Mouse (Mus musculus): ENCODE measurements around the gene Gm20721.
"Not testable (repeated sequence)": the region's sequence is repeated elsewhere in the genome, so short reads cannot be mapped to it uniquely, and the experiment has no call there.

Gm20721 gene

DNA sequence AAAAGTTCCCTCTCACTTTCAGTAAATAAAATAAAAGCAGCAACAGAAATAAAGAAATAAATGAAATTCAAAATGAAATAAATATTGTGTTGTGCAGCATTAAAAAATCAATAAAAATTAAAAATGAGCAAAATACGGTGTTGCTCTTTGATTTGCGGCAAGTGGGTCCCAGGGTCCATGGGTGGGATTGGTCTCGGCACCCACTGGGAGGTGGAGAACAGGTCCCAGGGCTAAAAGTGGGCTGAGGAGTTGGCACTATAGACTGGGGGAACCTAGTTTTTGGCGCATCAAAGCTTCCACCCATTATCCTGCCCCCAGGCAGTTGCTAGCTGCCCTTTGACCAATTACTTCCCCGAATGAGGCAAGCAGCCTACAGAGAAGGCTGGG, at the start of gene Gm20721:
Gm20721 (minus strand) TSS at position 101 of the 387 bp plus-strand sequence.
- no peak for DNase-seq

DNA sequence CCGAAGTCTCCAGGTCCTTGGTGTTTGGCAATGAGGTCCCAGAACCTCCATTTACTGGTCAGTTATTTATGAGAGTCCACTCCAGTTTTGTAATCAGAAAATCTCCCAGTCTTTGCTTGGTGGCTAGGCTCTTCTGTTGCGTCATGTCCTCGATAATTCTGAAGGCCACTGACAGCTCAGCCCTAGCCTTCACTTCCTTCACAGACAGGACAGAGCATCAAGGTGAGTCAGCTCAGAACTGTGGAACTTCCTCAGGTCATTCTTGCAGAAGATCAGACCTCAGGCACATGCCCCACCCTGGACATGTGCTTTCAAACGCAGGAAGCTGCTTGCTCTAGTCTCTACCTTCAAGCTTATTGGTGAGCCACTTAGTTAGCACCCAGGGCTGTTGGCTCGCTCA, 46.9 kb upstream of the Gm20721 start:
- DNase-seq: no peak

GRCm38 (mm10) chr2:174392554-174392953, 46.0 kb upstream of the Gm20721 start:
- DNase-seq: no peak

DNA sequence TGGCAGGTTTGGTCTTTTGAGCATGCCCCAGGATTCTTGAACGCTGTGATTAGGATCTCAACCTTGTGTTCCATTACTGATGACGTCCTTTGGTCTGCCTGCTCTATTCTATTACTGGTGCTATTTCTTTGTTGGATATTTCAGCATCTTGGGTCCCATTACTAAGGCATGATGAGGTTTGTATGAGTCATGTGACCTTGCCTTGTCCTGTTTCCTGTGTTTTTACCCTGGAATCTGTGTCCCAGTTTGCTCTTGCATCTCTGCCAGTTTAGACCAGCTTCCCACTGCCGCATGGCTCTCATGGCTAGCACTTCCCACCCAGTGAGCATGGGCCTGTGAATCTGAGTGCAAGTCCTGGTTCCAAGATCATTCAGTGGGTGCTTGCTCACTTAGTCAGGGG, 45.4 kb upstream of the Gm20721 start:
- DNase-seq: no peak

- DNase-seq: no peak
Observed at GRCm38 (mm10) chr2:174381021-174381420, 34.5 kb upstream of the Gm20721 start.

DNA sequence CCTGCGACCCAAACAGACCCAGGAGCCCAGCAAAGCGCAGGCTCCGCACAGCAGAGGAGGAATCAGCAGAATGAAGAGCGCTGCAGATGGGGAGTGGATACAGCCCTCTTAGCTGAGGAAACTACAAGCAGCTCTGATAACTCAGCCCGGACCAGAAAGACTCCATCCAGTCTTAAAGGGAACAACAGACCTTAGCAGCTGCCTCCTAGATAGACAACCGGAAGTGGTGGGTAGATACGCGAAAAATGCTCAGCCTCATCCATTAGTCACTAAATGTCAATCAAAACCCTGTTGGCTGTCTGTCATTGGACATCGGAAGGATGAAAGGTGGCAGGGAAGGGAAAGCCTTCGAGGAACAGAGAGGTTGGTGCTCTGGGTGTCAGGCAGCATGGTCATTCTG, 20.1 kb upstream of the Gm20721 start:
- no peak for DNase-seq

DNA sequence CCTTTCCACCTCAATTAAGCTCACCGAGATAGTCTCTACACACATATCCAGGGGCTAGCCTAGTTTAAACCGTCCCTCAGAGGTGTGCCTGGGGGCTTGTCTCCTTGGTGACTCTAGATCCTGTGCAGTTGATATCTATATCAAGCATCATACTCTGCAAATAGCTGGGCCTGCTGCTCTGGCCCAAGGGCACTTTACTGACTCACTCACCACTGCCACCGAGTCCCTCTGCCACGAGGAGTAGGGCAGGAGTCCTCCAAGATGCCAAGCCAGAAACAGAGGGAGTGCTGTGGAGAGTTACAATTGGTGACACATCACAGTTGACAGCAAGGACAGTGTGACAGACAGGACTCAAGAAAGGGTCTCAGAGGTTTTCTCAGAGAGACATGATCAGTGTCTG, 13.1 kb upstream of the Gm20721 start:
- no peak for DNase-seq

GRCm38 (mm10) chr2:174358516-174358915, 12.0 kb upstream of the Gm20721 start:
- no peak for DNase-seq

GRCm38 (mm10) chr2:174346999-174347668, 622 bp upstream of the Gm20721 start:
- not testable (repeated sequence) for DNase-seq

DNA sequence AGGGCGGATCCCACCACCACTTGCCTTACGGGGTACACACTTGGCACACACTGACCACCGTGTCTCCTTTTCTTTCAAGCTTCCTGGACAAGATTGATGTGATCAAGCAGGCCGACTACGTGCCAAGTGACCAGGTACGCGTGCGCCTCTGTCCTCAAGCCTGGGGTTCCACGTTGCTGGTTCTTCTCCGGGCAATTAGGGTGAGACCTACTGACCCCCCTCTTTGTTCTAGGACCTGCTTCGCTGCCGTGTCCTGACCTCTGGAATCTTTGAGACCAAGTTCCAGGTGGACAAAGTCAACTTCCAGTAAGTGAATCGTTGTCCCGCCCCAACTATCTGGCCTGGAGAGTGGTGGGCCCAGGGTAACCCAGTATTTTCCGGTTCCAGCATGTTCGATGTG, 1.5 kb downstream of the Gm20721 start:
- DNase-seq: no peak

DNA sequence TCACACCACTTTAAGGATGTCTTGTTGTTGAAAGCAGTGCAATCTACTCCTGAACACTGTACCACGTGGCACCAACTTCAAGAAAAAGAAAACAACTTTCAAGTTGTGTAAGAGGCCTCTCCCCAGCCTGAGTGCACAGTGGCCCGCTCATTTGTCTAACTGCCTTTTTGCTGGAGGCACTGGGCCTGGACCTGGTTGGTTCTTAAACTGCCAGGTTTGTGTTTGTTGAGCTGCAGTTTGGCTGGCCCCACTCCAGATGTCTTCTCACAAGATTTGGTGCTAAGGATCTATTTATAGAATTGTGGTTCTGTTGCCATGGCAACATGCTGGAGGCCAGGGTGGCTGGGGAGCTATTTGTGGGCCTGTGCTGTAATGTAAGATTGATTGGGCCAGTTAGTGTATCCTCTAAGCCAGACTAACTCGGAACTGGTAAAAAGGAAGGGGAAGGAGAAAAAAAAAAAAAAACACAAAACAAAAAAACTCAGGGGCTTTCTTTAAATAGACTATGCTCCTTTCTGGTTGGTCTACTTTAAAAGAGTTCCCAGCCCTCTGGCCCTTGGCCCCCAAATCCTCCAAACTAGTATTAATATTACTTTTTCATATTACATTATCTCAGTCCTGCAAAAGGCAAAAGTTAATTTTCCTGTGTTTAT, 2.4 kb downstream of the Gm20721 start:
- peak; percentile 67 to 69 for DNase-seq

GRCm38 (mm10) chr2:174343566-174343965, 2.9 kb downstream of the Gm20721 start:
- DNase-seq: no peak

- DNase-seq: no peak
Observed at GRCm38 (mm10) chr2:174342793-174343400, 3.6 kb downstream of the Gm20721 start.

DNA sequence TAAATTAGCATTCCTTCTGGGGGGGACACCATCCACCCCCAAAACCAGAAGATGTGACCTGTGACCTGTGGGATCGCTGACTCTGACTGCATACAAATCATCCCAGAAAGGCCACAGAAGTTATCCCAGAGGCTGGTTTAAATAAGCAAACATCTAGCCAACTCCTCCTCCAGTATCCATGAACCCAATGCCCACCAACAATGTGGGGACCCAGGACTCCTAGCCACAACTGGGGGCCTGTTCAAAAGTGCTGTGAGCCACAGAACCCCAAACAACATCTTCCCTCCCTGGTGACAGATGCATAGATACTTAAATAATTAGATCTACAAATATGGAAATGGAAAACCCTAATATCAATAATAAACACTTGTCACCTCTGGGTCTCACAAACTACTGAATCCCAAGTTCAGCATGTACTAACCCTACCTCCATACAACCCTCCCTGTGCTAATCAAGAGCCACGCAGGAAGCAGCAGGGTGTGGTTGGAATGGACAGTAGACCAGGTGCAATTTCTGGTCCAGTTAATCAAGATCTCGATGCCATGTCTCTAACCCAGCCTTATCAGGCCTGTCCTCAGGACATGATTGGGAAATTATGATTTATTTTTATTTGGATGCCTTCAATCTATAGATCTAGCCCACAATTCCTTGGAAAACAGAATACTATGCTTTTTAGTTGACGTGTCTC, 5.5 kb downstream of the Gm20721 start:
- DNase-seq: no peak

- DNase-seq: no peak
Observed at GRCm38 (mm10) chr2:174340229-174340892, 6.2 kb downstream of the Gm20721 start.

GRCm38 (mm10) chr2:174339701-174340100, 6.8 kb downstream of the Gm20721 start:
- no peak for DNase-seq

DNA sequence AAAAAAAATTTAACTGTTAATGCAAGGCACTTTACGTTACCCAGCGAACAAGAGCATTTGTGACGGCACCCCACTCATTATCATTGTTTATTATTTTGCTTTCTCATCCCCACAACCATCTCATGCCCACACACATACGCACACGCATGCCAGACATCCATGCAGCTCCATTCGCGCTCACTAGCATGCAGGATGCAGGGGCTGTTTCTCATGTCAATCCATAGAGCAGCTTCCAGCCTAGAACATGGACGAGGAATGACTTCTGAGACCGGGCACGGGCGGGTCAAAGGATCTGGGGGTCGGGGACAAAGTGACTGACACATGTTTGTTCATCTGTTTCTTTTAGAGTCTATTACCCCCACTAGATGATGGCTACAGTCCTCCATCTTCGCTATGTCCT, 9.2 kb downstream of the Gm20721 start:
- no peak for DNase-seq

GRCm38 (mm10) chr2:174334415-174334814, 12.1 kb downstream of the Gm20721 start:
- DNase-seq: peak; percentile 43 to 59

GRCm38 (mm10) chr2:174333239-174333890, 13.1 kb downstream of the Gm20721 start:
- DNase-seq: no peak

GRCm38 (mm10) chr2:174331282-174332030, 15.1 kb downstream of the Gm20721 start:
- no peak for DNase-seq

DNA sequence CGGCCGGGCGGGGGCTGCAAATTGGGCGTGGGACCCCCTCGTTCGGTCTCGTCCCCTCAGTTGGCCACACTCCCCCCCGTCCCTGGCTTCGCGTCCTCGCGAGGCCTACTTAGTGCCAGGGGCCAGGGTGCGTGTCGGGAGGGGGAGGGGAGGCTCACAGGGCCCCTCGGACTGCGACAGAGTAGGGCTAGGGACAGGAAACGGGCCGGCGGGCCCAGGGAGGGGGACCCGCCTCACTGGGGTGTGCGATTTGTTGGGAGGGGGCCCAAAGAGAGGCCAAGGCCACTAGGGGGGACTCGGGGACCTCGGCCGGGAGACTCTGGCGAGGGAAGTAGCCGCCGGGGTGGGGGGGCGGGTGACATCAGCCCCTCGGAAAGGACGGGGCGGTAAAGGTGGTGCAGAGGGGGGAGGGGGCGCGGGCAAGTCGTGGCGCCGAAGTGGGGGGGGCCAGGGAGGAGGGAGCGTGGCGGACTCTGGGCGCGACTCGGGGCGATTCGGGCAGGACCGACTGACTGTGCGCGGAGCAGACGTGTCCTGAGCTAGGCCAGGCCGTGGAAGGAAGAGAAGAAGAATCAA, 15.8 kb downstream of the Gm20721 start:
- DNase-seq: peak; percentile 67 to 75
